Mouse (Mus musculus): ENCODE data around the gene Nlrc4. TPM values are rescaled to one million over a fixed set of nuclear protein-coding genes. Genes with fewer than 3 reads are reported as not detected.
A peak's percentile ranks its signal among the peaks of the same experiment; 100 is the strongest.

Gene Nlrc4
- polyA plus RNA-seq, 1 experiment: 0.05 TPM

DNA sequence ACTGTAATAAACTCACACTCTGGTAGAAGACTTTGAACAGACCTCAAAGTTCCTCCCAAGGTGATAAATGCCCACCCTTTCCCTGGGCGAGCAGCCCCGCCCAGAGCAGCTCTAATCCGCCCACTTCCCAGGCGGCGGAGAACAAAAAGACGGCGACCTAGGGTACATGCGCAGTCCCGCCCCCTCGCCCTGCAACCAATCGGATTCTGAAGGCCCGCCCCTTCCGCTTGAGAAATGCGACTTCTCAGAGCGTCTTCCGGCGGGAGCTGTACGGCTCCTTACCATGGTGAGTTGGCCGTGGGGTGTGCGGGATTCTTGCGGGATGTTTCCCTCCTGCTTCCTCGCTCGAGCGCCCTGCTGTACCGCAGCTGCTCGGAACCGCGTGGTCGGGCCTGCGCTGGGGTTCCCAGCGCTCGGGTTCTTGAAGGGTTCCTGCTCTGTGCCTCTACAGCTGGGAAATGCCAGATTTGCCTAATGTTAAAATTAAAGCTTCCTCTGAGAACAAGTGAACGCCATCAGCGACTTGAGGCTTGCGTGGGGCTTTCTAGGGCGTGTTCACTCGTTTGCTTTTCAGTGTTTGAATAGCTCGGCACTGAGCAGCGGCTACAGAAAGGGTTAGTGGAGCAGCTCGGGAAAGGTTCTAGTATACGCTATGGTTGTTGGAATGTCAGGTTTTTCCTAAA lies 63.4 kb downstream of the Nlrc4 start, which contains the start of gene Slc30a6:
Gene Slc30a6 (plus strand): TSS at position 226 of the 683 bp plus-strand sequence.
- TF ChIP-seq POLR2A (IDR thresholded peaks at IDR 0.05; ENCODE audit: borderline replicate concordance, extremely low read depth, insufficient read depth, insufficient read length, poor library complexity, severe bottlenecking): peak; percentile 83; the same call in 1 of the 2 replicates
- no peak for TF ChIP-seq CTCF (IDR thresholded peaks at IDR 0.05; ENCODE audit: borderline replicate concordance, extremely low read depth, insufficient read depth, insufficient read length)

DNA sequence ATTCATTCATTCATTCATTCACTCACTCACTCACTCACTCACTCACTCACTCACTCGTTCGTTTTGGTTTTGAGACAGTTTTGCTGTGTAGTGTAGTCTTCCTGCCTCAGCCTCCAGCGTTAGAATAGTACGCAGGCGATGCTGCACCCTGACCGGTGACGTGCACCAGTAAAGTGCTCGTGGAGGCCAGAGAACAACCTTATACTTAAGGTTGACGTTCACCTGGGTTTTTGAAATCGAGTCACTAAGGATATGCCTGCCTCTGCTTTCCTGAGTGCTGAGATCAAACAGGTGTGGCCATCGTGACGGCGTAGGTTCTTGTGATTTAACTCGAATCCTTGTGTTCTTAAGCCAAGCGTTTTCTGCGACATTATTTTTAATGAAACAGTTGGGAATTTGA lies 64.1 kb downstream of the Nlrc4 start:
- TF ChIP-seq POLR2A (IDR thresholded peaks at IDR 0.05; ENCODE audit: borderline replicate concordance, extremely low read depth, insufficient read depth, insufficient read length, poor library complexity, severe bottlenecking) (no peak), CTCF (IDR thresholded peaks at IDR 0.05; ENCODE audit: borderline replicate concordance, extremely low read depth, insufficient read depth, insufficient read length) (no peak)
- peak; percentile 2 for DNase-seq (ENCODE audit: low read depth)

More for the DNA sequence above, 63.4 kb downstream of the Nlrc4 start, which contains the start of gene Slc30a6:
- peak; percentile 99 for DNase-seq (ENCODE audit: low read depth)

DNA sequence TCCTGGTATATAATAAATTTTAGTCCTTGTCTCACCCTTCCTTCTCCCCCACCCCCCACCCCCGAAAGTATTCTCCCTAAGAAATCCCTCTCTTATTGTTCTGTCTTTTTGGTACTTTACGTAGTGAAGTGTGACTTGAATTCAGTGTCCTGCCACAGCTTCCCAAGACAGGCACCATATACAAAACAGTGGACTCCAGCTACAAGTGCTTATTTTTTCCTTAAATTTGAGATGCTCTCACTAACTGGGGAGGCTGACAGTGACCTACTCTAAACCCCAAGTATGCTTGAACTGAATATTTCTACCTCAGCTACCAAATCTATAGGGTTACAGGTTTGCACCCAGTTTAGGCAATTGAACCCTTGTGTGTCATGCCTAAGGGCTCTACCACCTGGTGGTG lies 64.6 kb downstream of the Nlrc4 start:
- DNase-seq (ENCODE audit: low read depth): no peak
- no peak for TF ChIP-seq POLR2A (IDR thresholded peaks at IDR 0.05; ENCODE audit: borderline replicate concordance, extremely low read depth, insufficient read depth, insufficient read length, poor library complexity, severe bottlenecking)
- no peak for TF ChIP-seq CTCF (IDR thresholded peaks at IDR 0.05; ENCODE audit: borderline replicate concordance, extremely low read depth, insufficient read depth, insufficient read length)

DNA sequence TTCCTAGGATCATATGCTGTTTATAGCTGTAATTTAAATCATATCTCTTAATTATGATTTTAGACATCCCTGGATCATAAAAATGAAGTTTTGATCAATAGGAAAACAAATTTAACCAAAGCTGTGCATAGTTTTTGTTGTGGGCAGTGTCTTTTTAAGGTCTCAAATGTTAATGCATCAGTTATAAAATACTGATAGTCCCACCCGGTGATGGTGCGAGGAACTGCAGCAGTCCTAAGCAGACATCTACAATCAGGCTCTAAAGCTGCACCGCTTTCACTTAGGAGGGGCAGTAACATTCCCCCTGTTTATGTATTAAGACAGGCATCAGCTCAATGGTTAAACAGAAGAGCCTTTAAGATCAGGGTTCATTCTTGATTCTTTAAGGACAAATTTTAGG lies 69.1 kb downstream of the Nlrc4 start:
- no peak for TF ChIP-seq POLR2A (IDR thresholded peaks at IDR 0.05; ENCODE audit: borderline replicate concordance, extremely low read depth, insufficient read depth, insufficient read length, poor library complexity, severe bottlenecking)
- peak; percentile 26; the same call in 1 of the 2 replicates for TF ChIP-seq CTCF (IDR thresholded peaks at IDR 0.05; ENCODE audit: borderline replicate concordance, extremely low read depth, insufficient read depth, insufficient read length)

DNA sequence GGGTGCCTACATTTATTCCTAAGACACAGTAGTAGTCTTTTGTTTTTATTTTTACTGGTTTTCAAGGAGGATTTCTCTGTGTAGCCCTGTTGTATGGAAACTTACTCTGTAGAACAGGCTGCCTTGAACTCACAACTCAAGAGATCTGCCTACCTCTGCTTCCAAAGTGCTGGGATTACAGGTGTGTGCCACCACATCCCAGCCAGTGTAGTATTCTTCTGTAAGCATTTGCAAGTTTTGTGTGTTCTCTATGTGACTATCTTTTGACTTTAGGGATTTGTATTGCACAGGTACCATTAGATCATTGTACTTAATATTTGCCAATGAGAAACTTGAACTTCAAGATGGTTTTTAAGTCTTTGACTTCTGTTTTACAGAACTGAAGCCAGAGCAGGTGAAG lies 72.3 kb downstream of the Nlrc4 start:
- no peak for DNase-seq (ENCODE audit: low read depth)
- no peak for TF ChIP-seq POLR2A (IDR thresholded peaks at IDR 0.05; ENCODE audit: borderline replicate concordance, extremely low read depth, insufficient read depth, insufficient read length, poor library complexity, severe bottlenecking)
- TF ChIP-seq CTCF (IDR thresholded peaks at IDR 0.05; ENCODE audit: borderline replicate concordance, extremely low read depth, insufficient read depth, insufficient read length): no peak

More for the DNA sequence above, 69.1 kb downstream of the Nlrc4 start:
- peak; percentile 10 for DNase-seq (ENCODE audit: low read depth)

DNA sequence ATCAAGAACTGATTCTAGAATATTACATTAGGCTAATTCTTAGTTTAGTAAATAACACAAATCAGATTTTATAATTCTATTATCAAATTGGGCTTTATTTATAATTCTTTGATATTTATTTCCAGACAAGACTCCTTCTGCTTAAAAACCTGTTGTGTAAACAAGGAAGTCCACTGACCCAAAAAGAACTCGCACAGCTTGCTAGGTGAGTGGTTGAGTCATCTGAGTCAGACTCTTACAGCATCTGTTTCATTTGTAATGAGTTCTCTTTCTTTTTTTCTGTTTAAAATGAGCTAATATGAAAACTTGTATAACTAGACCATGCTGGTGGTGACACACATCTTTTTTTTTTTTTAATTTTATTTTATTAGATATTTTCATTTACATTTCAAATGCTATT lies 82.0 kb downstream of the Nlrc4 start:
- TF ChIP-seq CTCF (IDR thresholded peaks at IDR 0.05; ENCODE audit: borderline replicate concordance, extremely low read depth, insufficient read depth, insufficient read length) (no peak), POLR2A (IDR thresholded peaks at IDR 0.05; ENCODE audit: borderline replicate concordance, extremely low read depth, insufficient read depth, insufficient read length, poor library complexity, severe bottlenecking) (no peak)

More for the DNA sequence above, 82.0 kb downstream of the Nlrc4 start:
- DNase-seq (ENCODE audit: low read depth): no peak

Other genes with a start within 250 kb of the Nlrc4 start
- gene Memo1, start 163.6 kb downstream of the Nlrc4 start, polyA plus RNA-seq (2012; rRNA removed): 67.6 and 94.2 TPM in 2 replicates
- gene Dpy30, start 135.2 kb downstream of the Nlrc4 start, polyA plus RNA-seq (2012; rRNA removed): 111 and 135 TPM in 2 replicates
- 64.6 and 81.7 TPM in 2 replicates for gene Spast, start 120.2 kb downstream of the Nlrc4 start, polyA plus RNA-seq (2012; rRNA removed)
- 30.7 and 32.6 TPM in 2 replicates for gene Slc30a6, start 63.5 kb downstream of the Nlrc4 start, polyA plus RNA-seq (2012; rRNA removed)
- gene Yipf4, start 30.4 kb upstream of the Nlrc4 start, polyA plus RNA-seq (2012; rRNA removed): 26.3 and 37.3 TPM in 2 replicates
- gene Birc6, start 69.2 kb upstream of the Nlrc4 start, polyA plus RNA-seq (2012; rRNA removed): 110 and 123 TPM in 2 replicates

All from brain, embryonic 14.5 days (tissue).